Mouse (Mus musculus) cerebellum, adult 9-10 months (tissue): Measurements from ENCODE around the gene Asic2.

Experiments used
- DNase-seq: peaks from one replicate; pipeline ENCODE4 v3.0.0; 2022

Asic2 gene

DNA sequence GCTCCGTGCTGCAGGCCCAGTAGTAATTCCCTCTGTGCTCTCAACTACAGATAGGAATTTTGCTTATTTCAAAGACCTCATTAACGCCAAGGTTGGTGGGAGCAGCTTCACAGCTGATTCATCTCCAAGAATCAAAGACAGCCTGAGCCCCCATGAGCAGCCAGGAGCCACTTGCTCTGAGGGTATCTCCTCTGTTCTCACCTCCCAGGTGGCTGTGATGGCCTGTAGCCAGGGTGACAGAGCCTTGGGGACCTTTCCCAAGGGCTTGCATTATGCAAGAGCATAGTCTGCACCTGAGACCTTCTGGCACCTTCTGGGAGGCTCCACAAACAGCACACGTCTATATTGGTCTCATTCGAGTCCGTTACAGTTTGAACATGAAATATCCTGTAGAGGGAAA lies 261.3 kb downstream of the Asic2 start:
- DNase-seq: no peak

DNA sequence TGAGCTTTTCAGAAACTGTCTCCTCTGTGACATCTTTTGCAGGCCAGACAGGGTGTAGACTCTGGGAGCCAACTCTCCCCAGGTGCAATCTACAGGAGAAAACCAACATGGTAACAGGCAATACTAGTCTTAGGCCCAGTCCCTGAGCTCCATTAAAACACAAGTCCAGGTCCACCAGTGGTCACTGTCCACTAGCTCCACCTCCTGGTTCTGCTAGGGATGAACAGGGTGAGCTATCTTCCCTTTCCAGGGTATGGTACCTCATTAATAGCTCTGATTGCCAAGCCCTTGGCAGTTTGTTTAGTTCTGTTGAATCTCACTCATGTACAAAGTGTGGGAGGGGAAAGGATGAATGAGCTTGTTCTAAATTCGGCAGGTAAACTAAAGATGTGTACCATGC lies 270.2 kb downstream of the Asic2 start:
- peak; percentile 5 for DNase-seq

DNA sequence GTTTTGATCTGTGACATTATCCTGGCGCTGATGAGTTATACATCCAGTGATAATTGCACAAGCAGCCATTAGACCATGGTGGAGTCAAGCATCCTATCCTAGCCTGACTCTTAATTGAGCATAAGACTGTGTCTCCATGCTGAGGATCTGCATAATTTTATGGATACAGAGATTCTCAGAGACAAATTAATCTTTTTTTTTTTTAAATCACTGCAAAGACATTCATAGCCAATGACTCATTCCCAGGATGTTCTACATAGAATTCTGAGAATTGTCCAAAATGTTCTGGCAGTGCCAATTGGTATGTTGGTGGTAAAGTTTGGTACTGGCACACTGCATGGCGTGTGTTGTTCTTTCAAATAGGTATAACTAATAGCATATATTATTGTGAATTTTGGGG lies 272.8 kb downstream of the Asic2 start:
- no peak for DNase-seq

DNA sequence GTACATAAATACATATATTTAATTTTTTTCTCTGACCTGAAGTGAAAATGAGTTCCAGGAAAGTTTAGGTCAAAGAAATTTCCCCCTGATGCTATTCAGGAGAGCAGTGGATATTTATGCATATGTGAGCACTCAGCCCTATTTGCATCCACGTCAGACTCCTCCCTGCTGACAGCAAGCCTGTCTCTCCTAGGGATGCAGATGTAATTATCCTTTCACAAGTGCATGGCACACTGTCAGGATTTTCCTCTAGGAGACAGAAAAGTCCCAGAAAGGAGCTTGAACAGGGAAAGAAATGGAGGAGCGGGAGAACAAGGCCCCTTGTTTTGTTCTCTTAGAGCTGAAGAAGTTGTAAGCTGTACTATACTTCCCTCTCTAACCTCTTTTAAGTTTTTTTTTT lies 287.7 kb downstream of the Asic2 start:
- no peak for DNase-seq

DNA sequence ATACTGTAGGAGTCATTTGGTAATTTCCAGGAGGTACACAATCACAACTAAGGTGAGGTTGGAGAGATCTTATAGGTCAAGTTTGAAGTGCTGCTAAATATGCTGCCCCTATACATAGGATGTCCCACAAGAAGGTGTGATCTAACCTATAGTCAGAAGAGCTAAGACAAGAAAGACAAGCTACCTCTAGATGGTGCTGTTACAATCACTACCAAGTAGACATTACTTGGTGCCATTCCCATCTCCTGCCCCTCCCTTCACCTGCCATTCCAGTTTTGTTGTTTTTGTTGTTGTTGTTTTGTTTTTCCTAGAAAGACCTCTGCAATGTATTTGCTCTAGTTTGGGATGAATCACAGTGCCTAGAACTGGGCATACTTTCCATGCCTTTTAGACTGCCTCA lies 296.5 kb downstream of the Asic2 start:
- peak; percentile 15 for DNase-seq

DNA sequence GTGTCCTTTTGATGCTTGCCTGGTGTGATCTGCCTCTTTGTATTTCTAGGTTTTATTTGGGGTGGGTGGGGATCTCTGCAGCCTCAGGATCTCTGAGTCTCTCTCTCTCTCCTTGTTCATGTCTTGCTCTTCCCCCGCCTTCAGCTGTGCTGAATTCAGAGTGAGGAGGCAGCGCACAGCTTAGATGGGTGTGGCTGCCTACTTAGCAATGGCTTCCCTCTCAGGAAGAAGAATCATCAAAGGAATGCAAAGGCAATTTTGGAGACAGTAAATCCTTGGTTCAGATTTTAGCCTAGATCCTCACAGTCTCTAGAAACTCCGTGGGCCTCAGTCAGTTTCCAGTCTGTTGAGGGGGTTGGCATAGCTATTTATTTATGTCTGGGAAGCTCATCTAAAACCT lies 297.8 kb downstream of the Asic2 start:
- DNase-seq: no peak

DNA sequence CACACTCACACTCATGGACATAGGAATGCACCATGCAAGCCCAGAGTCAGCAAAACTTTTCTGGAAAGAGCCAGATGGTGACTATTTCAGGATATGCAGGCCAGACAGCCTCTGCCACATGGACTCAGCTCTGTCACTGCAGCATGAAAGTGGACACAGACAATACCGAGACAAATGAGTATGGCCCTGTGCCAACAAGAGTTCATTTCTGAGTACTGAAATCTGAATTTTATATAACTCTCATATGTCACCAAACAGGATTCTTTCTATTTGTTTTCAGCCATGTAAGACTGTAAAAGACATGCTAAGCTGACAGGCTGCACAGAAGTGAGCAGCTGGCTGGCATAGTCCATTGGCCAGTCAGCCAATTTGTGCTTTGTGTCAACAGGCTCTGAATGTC lies 309.4 kb downstream of the Asic2 start:
- DNase-seq: no peak

DNA sequence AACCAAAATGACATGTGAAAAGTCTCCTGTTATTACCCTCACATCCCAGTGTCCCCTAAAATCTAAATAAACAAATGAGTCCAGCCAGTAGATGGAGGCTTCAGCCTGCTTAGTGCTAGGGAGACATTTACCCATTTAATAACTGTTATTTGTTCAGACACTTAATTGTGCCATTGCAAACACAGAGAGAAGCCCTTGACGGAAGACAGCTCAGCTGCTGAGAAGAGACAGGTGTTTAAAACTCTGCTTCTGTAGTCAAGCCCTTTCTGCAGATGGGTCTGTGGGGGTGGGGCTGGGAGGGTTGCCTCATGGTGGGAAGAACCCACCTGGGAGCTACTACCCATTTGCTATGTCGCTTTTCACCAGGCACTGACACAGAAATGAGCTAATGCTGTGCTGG lies 311.1 kb downstream of the Asic2 start:
- no peak for DNase-seq

DNA sequence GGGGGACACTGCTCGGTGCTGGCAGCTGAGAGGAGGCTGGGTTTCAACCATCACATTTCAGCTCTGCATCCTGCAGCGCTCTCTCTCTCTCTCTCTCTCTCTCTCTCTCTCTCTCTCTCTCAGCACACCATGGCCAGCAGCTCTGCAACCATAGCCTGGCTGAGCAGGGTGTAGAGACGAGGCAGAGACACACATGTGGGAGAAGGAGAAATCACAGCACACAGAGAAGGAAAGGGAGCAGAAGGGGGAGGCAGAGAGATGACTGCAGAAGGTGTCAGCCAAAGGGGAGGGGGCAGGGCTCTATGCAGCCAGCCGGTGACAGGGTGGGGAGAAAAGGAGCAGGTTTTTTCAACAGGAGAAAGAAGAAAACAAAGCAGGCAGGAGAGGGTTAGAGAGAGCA lies 320.4 kb downstream of the Asic2 start:
- no peak for DNase-seq

DNA sequence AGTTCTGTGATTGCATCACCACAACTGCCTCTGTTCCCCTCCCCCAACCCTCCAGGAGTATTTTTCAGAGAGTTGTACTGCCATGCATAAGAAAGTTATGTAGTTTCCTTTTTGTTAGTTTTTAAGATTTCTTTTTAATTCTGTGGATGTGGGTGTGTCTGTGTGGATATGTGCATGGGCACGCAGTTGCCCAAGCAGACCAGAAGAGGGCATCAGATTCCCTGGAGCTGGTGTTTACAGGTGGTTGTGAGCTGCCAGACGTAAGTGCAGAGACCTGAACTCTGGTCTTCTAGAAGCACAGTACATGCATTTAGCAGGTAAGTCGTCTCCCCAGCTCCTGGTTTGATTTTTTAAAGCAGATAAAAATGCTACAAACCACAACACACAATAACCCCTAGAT lies 322.7 kb downstream of the Asic2 start:
- DNase-seq: no peak

DNA sequence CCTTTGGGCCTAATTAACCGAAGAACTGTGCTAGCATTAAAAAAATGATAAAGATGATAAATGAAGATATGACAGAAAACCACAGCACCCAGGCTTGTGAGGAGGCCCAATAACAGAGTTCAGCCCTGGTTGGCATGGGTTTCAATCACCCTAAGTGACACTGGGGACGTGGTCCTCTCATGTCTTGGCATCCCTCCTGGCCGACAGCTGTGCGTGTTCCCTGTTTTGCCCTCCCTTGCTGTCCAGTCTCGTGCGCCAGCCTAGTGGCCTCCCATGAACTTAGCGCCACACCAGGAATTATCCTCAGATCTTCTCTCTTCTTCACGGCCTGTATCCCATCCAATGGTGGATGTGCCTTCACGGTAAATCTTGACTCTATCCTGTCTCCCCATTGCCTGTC lies 331.9 kb downstream of the Asic2 start:
- no peak for DNase-seq

DNA sequence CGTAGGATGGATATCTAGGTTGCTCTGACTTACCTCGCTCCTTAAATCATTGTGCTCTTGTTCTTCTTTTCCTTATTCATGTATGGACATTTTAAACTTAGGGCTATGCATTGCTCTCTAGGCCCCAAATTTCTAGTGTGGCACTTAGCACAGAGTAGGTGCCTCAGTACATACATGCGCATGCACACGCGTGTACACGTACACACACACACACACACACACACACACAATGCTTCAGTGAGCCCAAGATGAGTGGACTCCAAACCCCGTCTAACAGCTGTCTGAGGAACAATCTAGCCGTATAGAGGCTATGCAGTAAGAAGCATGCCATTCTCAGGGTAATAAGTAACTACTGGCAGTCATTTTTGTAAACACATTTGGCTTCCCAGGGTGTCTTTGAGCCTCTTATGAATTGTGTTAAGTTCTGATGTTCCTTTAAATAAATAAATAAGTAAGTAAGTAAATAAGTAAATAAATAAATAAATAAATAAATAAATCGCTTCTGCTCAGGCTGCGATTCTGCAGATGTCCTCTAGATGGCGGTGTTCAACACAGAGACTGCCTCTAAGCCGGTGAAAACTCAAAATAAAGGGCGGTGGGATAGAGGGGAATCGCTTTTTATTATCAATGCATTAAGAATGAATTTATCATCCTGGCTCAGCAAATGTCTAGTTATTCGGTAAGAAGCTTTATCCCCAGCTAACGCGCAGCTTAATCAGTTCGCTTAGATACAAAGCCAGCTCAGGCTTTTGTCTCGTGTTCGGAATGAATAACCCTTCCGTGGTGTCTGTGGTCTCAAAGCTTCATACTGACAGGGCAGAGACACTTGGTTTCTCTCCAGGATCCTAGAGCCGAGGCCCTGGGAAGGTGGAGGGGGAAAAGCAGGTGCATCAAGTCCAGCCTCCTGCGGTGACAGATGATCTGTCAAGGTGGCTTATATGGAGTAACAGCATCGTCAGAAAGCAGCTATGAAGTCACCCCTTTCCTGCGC lies 333.6 kb downstream of the Asic2 start:
- peak; percentile 56 for DNase-seq

DNA sequence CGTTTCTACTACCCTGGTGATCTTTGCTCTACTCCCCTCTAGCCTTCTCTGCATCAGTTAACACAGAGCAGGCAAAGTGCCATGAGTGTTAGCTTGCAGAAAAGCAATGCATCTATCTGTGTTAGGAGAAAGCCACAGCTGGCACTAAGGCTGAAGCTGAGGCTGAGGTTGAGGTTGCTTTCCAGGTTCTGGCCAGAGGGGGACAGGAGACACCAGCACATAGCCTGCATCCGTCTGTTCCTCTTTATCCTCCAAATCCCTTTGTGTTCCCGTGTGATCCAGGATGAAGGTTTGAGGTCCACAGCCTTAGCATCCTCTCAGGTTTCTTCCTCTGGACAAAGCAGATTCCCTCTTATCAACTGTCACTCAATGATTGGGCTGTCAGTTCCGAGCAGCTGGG lies 343.1 kb downstream of the Asic2 start:
- DNase-seq: no peak

DNA sequence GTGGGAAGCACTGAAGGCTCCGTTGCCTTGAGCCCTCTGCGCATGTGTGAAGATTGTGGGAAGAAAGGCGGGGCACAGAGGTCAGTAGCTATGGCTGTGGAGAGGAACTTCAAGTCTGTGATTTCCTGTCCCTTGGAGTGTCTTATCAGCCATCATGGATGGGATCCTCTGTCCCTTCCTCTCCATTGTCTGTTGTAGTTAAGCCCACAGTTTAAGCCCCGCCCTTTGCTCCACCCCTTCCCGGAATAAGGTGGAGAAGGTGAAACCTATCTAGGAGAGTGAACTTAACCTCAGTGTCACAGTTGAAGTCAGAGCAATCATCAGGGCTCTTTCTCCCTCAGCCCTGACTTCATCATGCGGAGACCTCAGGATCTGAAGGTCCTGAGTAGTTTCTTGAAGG lies 347.7 kb downstream of the Asic2 start:
- DNase-seq: no peak

DNA sequence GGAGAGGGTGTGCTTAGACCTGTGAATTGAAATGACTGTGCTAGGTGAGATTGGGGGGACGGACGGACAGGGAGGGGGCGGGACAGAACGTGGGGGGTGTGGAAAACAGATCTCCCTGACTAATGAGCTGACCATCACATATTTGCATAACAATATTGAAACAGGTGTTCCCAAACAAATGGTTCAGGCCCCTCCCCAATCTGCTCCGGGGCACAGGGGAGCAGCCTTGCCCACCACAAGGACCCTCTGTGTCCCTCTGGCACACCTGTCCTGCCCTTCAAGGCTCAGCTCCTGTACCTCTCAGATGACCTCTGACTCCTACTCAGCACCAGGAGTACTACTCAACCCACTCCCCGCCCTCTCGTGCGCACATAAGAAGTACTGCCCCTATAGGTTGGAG lies 351.8 kb downstream of the Asic2 start:
- DNase-seq: no peak

DNA sequence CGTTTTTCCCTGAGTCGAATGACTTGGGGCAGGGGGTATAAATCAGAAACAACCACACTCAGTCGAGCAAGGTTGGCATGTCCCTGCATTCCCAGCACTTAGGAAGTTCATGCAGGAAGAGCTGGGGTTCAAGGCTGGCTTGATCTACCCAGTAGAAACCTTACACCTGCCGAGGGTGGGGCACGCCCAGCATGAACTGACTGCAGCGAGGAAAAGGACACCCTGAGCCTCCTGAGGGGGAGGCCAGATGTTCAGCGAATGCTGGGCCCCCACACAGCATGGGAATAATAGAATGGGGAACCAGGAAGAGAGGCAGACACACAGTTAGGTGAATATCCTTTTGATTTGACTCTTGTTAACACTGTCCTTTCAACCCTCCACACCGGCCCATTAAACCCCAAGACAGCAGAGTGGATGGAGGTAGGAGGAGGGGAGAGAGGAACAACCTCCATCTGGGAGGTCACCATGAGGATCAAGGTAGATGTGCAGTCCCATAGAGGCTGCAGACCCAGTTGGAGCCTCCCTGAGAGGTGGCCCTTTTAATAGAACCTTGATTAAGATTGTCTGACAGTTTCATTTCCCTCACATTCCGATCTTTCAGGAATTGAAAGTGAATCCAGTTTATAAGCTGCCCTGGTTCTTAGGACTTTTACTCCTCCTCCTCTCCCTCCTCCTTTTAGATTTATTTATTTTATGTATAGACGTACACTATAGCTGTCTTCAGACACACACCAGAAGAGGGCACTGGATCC lies 354.2 kb downstream of the Asic2 start:
- DNase-seq: no peak

DNA sequence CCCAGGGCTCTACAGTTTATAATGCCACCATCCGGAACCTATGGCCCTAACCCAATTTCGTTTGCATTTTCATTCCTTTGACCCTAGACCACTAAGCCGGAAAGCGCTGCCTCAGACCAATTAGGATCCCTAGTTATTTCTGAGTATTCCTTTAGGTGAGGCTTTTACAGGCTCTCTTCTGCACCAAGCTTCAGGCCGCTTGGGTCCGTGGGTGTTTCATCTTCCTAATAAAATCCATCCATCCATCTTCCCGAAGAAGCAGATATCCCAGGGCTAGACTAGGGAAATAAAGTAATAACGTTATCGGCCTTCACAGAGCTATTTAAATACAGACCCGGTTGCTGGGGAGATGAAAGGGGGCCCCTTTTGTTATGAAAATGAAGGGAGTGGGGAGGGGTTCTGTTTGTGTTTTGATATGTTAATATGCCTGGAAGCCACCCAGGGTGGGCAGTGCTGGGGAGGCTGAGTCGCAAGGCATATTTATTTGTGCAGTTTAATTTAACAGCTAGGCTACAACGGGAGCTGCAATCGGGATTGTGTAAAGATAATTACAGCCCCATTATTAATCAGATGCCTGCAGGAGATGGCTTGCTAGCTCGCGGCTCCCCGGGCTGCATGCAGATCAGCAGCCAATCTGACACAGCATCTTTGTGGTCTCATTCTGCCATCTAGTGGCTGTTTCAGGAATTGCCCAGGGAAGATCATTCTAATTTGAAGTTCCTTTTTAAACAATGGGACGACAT lies 355.3 kb downstream of the Asic2 start:
- peak; percentile 90 for DNase-seq

DNA sequence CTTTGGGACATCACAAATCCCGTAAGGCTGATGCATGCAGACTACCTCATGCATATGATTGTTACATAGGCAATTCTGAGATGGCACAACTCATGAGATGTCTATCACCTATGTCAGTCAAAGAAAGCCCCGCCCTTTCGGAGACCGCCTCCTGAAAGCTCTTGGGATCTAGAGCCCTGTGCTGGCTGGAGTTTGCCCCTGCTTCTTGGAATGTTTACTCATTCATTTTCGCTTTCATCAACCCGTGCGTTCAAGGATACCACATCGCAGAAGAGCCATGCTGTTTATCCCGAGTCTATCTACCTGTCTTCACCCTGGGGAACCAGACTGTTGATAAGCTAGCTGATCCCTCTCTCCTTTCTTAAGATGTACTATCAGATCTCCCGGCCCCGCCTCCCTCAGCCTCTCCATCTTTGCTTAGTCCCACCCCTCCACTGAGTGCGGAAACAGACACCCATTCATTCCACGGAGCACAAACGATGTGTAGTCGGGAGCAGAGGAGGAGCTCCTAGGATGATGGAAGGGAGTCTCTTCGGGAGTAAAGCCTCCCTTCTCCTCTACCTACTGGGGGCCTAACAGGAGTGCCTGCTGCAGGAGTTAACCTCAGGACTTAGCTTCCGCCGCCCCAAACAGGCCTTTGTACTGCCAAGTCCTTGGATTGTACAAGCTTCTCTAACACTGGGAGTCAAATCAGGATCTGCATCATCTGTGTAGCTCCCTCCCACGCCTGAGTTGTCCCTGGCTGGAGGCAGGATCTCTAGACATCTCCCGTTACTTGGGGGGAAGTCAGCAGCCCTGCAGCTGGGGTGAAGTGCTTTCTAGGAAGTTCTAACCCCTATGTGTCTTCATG lies 356.1 kb downstream of the Asic2 start:
- peak; percentile 28 for DNase-seq

DNA sequence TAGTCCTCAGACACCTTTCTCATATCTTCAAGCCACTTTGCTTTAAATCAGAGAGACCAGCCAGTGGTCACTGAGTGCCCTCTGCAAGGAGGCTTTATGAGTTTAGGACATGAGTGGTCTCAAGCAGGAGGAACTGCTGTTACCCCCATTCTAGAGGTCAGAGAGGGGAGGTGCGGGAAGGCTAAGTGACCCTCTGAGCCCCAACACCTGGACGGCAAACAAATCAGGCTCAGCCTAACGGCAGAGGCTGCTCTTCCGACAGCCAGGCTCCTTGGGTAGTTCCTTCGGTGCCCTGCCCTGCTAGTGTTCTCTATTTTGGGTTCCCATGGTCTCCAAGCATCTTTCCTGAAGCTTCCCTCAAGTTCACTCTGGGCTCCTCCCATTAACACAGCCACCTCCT lies 357.8 kb downstream of the Asic2 start:
- DNase-seq: no peak

DNA sequence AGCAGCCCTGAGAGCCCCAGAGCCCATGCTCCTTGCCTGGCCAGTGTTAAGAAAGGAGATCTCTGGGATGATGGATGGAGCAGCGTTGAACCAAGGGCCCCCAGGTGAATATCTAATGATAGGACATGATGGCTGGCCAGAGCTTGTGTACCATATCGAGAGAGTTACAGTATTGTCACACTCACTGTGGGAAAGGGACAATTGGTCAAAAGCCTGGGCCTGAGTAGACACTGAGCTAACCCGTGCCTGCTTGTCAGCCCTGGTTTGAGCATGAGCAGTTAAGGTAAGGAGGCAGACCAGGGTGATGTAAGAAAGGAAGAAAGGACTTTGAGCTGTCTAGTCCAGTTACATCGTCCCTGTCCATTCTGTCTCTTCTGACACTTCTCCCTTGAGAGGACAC lies 365.3 kb downstream of the Asic2 start:
- DNase-seq: no peak

DNA sequence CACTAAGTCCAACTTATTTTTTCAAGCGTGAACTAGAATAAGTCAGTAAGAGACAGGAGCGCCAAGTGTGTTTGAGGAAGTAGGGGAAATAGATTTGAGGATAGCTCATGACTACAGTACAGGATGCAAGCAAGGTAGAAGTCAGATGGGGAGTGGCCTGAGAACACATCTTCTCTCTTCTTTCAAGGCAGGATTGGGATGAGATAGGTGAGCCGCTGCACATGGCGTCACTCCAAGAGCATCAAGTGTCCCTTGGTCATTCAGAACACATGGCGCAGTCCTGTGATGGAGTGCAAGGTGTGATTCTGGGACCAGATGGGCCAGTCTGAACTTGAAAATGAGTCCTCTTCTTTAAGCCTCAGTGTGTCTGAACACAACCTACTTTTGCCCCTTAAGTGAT lies 366.5 kb downstream of the Asic2 start:
- DNase-seq: no peak

DNA sequence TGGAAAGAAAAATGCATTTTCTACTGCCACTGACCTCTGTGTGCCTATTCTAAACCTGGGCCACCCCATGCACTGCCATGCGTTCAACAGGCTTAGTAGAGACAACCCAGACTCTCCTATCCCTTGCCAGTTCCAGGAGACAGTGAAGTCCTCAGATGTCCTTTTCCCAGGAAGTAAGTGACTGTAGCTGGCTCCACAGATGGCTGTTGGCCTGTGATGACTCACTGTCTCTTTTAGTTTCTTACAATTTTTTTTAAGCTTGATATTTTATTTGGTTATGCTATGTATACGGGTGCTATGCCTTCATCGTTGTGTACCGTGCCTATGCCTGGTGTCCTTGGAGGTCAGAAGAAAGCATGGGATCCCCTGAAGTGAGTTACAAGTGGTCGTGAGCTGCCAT lies 370.7 kb downstream of the Asic2 start:
- DNase-seq: no peak

DNA sequence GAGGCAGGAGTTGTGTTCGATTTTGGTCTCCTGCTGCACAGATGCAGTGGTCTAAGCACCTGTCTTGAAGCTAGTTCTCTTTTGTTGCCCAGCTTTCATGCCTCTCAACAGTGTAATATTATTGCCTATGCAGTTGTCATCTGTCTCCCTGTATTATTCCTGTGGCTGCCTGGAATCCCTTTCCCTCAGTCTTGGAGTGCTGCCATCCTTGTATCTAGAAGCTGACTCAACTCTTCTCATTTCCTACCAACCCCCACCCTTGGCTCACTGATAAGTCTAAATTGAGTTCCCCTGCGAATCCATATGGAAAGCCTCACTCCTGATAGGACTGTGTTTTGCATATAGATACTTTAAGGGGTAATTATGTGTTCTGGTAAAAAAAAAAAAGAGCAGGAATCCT lies 373.0 kb downstream of the Asic2 start:
- DNase-seq: no peak
